In genomic region chr4:120924554-120925299, GRCm38 (mm10) we compare ENCODE assay signal across 8 mouse cellular contexts. TPM values are rescaled to one million over a fixed set of nuclear protein-coding genes. Genes with fewer than 3 reads are reported as not detected.
DNase-seq lines count a peak whose midpoint lies in the region; ATAC-seq and TF ChIP-seq lines count a peak whose summit lies in the region.

Exo5 (minus strand) TSS chr4:120925017.

- peaks cover 16% of the 10 kb centered on the region; the same call in 1 of the 2 replicates for H3K9me3 ChIP-seq in embryonic facial prominence, embryonic 14.5 days (ENCODE audit: control insufficient read depth, low read length)
- peaks cover 25% of the 10 kb centered on the region for H3K9me3 ChIP-seq in limb, embryonic 13.5 days
- H3K9me3 ChIP-seq in midbrain, embryonic 16.5 days (replicated peaks; ENCODE audit: control insufficient read depth, low read length, poor library complexity, severe bottlenecking), result peaks cover 11% of the 10 kb centered on the region; the same call in 1 of the 2 replicates

- WGBS in embryonic facial prominence, embryonic 14.5 days, result under 1% methylated on average over 29 of the region's 33 CpGs
- under 1% methylated on average over 33 of the region's 33 CpGs for WGBS in heart, adult 2 months
- WGBS in limb, embryonic 13.5 days, result 0% methylated on average over 33 of the region's 33 CpGs
- under 1% methylated on average over 33 of the region's 33 CpGs for WGBS in midbrain, embryonic 16.5 days

- peak within 1 kb of the TSS; percentile 71 for H3K27ac ChIP-seq in embryonic facial prominence, embryonic 14.5 days (replicated peaks; ENCODE audit: low read depth, low read length)
- H3K27ac ChIP-seq in heart, adult 2 months, result peak within 1 kb of the TSS; percentile 82
- H3K27ac ChIP-seq in limb, embryonic 13.5 days, result peak within 1 kb of the TSS; percentile 90
- H3K27ac ChIP-seq in midbrain, embryonic 16.5 days (ENCODE audit: low read length), result peak within 1 kb of the TSS; percentile 89

- peak; percentile 98 for TF ChIP-seq POLR2A in heart, adult 2 months (IDR thresholded peaks at IDR 0.05; ENCODE audit: insufficient read depth, low read depth, low read length)

- no peak for TF ChIP-seq CTCF in heart, adult 2 months (IDR thresholded peaks at IDR 0.05)

- TF ChIP-seq EP300 in heart, adult 2 months (IDR thresholded peaks at IDR 0.05; ENCODE audit: insufficient read depth, low read depth, low read length), result 0 out of 2 replicates have a peak, but pooled peaks have one; percentile 24

- ATAC-seq in embryonic facial prominence, embryonic 14.5 days (ENCODE audit: low read depth), result peak; percentile 99
- peak; percentile 98 for ATAC-seq in limb, embryonic 13.5 days (ENCODE audit: low FRiP score, low read depth)
- peak; percentile 98 for ATAC-seq in midbrain, embryonic 16.5 days

- H3K4me1 ChIP-seq in embryonic facial prominence, embryonic 14.5 days (ENCODE audit: control insufficient read depth, insufficient read depth, low read length), result no peaks in the 10 kb centered on the region
- no peaks in the 10 kb centered on the region; the same call in 1 of the 2 replicates for H3K4me1 ChIP-seq in heart, adult 2 months (ENCODE audit: control insufficient read depth, insufficient read depth, low read length)
- peaks cover 9% of the 10 kb centered on the region for H3K4me1 ChIP-seq in limb, embryonic 13.5 days
- H3K4me1 ChIP-seq in midbrain, embryonic 16.5 days (ENCODE audit: control insufficient read depth, insufficient read depth, low read length), result peaks cover 7% of the 10 kb centered on the region; the same call in 1 of the 2 replicates

- H3K27me3 ChIP-seq in embryonic facial prominence, embryonic 14.5 days (replicated peaks; ENCODE audit: control insufficient read depth, insufficient read depth, low read length), result no peaks in the 10 kb centered on the region
- H3K27me3 ChIP-seq in heart, adult 2 months (ENCODE audit: control insufficient read depth, insufficient read depth, low read length), result no peaks in the 10 kb centered on the region
- H3K27me3 ChIP-seq in limb, embryonic 13.5 days, result no peaks in the 10 kb centered on the region
- no peaks in the 10 kb centered on the region for H3K27me3 ChIP-seq in midbrain, embryonic 16.5 days (ENCODE audit: control insufficient read depth, insufficient read depth, low read depth, low read length)

- intact Hi-C loops in heart, adult 2 months (cut with DNase I), result loop anchor here (1.0 kb wide), 1 partner anchor 27 kb away; the partner anchor contains the start of gene Zfp69

- DNase-seq in 3134 (ENCODE audit: extremely low read depth, insufficient read length, low spot score), result peak; percentile 88
- DNase-seq in adrenal gland, postnatal 4 days (ENCODE audit: low spot score in 2 of 2), result peak; percentile 89 to 92
- DNase-seq in embryonic facial prominence, embryonic 14.5 days (ENCODE audit: low spot score), result peak; percentile 97
- DNase-seq in heart, adult 2 months, result peak; percentile 90 to 92
- DNase-seq in kidney, adult 8-10 months, result peak; percentile 83 to 88
- DNase-seq in spleen, postnatal 10 days (ENCODE audit: low spot score in 2 of 2), result peak; percentile 73 to 93

- H3K9ac ChIP-seq in embryonic facial prominence, embryonic 14.5 days (ENCODE audit: low read depth, low read length), result peak within 1 kb of the TSS; percentile 71
- H3K9ac ChIP-seq in heart, adult 2 months (ENCODE audit: low read depth, low read length), result peak within 1 kb of the TSS; percentile 80
- peak within 1 kb of the TSS; percentile 84 for H3K9ac ChIP-seq in limb, embryonic 13.5 days
- H3K9ac ChIP-seq in midbrain, embryonic 16.5 days (ENCODE audit: low read depth, low read length), result peak within 1 kb of the TSS; percentile 89

- H3K4me3 ChIP-seq in embryonic facial prominence, embryonic 14.5 days (ENCODE audit: low read depth, low read length), result peak within 1 kb of the TSS; percentile 52
- H3K4me3 ChIP-seq in heart, adult 2 months, result peak within 1 kb of the TSS; percentile 61
- peak within 1 kb of the TSS; percentile 65 for H3K4me3 ChIP-seq in limb, embryonic 13.5 days
- H3K4me3 ChIP-seq in midbrain, embryonic 16.5 days (ENCODE audit: low read depth, low read length), result peak within 1 kb of the TSS; percentile 68

- H3K79me2 ChIP-seq in heart, adult 2 months (replicated peaks; ENCODE audit: control insufficient read depth, insufficient read depth, low read length), result no peaks in the 10 kb centered on the region

- H3K36me3 ChIP-seq in embryonic facial prominence, embryonic 14.5 days (ENCODE audit: control insufficient read depth, insufficient read depth, low read length), result peaks cover 29% of the 10 kb centered on the region
- H3K36me3 ChIP-seq in heart, adult 2 months (ENCODE audit: control insufficient read depth, insufficient read depth, low read length), result peaks cover 2% of the 10 kb centered on the region; the same call in 1 of the 2 replicates
- peaks cover 32% of the 10 kb centered on the region for H3K36me3 ChIP-seq in limb, embryonic 13.5 days
- H3K36me3 ChIP-seq in midbrain, embryonic 16.5 days (ENCODE audit: control insufficient read depth, insufficient read depth, low read length), result peaks cover 29% of the 10 kb centered on the region

- H3K4me2 ChIP-seq in embryonic facial prominence, embryonic 14.5 days (ENCODE audit: low read depth, low read length), result peak within 1 kb of the TSS; percentile 67
- H3K4me2 ChIP-seq in limb, embryonic 13.5 days (replicated peaks), result peak within 1 kb of the TSS; percentile 74
- peak within 1 kb of the TSS; percentile 71 for H3K4me2 ChIP-seq in midbrain, embryonic 16.5 days (ENCODE audit: low read length)

RNA-seq across cellular contexts. Expression of gene Exo5, which starts in this region (rescaled TPM):
- 10 to 100 TPM; 17.0 TPM for total RNA-seq in adrenal gland, postnatal 4 days (2021)
- polyA plus RNA-seq in embryonic facial prominence, embryonic 14.5 days (2014; fragmentation: Nextera tagmentation; extraction: Ambion mirVana), result 16.7 and 22.2 TPM in 2 replicates
- 1 to 10 TPM; 1.8 to 3.0 TPM for total RNA-seq in heart, adult 2 months (2021)
- polyA plus RNA-seq in heart, adult 2 months (2012; rRNA removed), result 1.6 and 2.3 TPM in 2 replicates
- 35.8 and 37.1 TPM in 2 replicates for polyA plus RNA-seq in limb, embryonic 13.5 days (2015; fragmentation: Nextera tagmentation; extraction: Ambion mirVana)
- polyA plus RNA-seq in midbrain, embryonic 16.5 days (2015; fragmentation: Nextera tagmentation; extraction: Ambion mirVana), result 32.2 and 35.7 TPM in 2 replicates

Comparison
In these comparisons a context has a peak if more than half of its experiments do, and no peak if none do; other contexts are left out.
1. Peak in every context shown above with its lines: DNase-seq, ATAC-seq, H3K4me3 ChIP-seq and H3K27ac ChIP-seq.
2. RNA of gene Exo5 (total RNA-seq): 17.0 TPM in adrenal gland, postnatal 4 days; 1.8 to 3.0 TPM in heart, adult 2 months; every median in the first group is over 4 times any median in the second.